Mouse (Mus musculus) frontal cortex, adult (tissue): ENCODE results near the gene Cd177.
"Not testable (repeated sequence)": the region's sequence is repeated elsewhere in the genome, so short reads cannot be mapped to it uniquely, and the experiment has no call there.

Source experiments
- ATAC-seq: cut with Nextera tagmentation; 2 replicates; pipeline ENCODE4 v1.9.2; 2017; ENCODE audit warnings: mild to moderate bottlenecking, moderate library complexity, mixed read lengths; ENCODE audit not compliant: low TSS enrichment

Cd177 gene

GRCm38 (mm10) chr7:24760211-24760610 lies at the start of gene Cd177:
Gene Cd177, minus strand, starts transcription at chr7:24760311.
- ATAC-seq: no peak

GRCm38 (mm10) chr7:24809041-24809440 lies 48.9 kb upstream of the Cd177 start:
- ATAC-seq: no peak

- ATAC-seq: no peak
These were observed 44.7 kb upstream of the Cd177 start for GRCm38 (mm10) chr7:24804826-24805225.

GRCm38 (mm10) chr7:24802149-24802767 lies 42.1 kb upstream of the Cd177 start:
- no peak for ATAC-seq

GRCm38 (mm10) chr7:24797918-24798317 lies 37.8 kb upstream of the Cd177 start:
- no peak for ATAC-seq

GRCm38 (mm10) chr7:24776918-24777317 lies 16.8 kb upstream of the Cd177 start, which contains the start of gene Ceacam10:
Gene Ceacam10, plus strand, starts transcription at chr7:24777206.
- ATAC-seq: not testable (repeated sequence)

- no peak for ATAC-seq
These were observed 16.0 kb upstream of the Cd177 start for GRCm38 (mm10) chr7:24776145-24776544.

GRCm38 (mm10) chr7:24773942-24774535 lies 13.9 kb upstream of the Cd177 start:
- no peak for ATAC-seq

- ATAC-seq: no peak
These were observed 11.2 kb upstream of the Cd177 start for GRCm38 (mm10) chr7:24771361-24771760.

- no peak for ATAC-seq
These were observed 2.5 kb upstream of the Cd177 start for GRCm38 (mm10) chr7:24762574-24762973.

GRCm38 (mm10) chr7:24761161-24761560 lies 1.1 kb upstream of the Cd177 start:
- ATAC-seq: no peak

GRCm38 (mm10) chr7:24758520-24758919 lies 1.6 kb downstream of the Cd177 start:
- ATAC-seq: no peak

- ATAC-seq: no peak
These were observed 6.6 kb downstream of the Cd177 start for GRCm38 (mm10) chr7:24753476-24753875.

GRCm38 (mm10) chr7:24751610-24752009 lies 8.5 kb downstream of the Cd177 start:
- ATAC-seq: no peak

GRCm38 (mm10) chr7:24750695-24751094 lies 9.4 kb downstream of the Cd177 start:
- no peak for ATAC-seq

GRCm38 (mm10) chr7:24735970-24736670 lies 24.0 kb downstream of the Cd177 start:
- ATAC-seq: no peak

GRCm38 (mm10) chr7:24726808-24727207 lies 33.3 kb downstream of the Cd177 start, which contains the start of gene Gm4763:
Gene Gm4763, minus strand, starts transcription at chr7:24726908.
- not testable (repeated sequence) for ATAC-seq

- no peak for ATAC-seq
These were observed 45.1 kb downstream of the Cd177 start for GRCm38 (mm10) chr7:24715039-24715438.

- no peak for ATAC-seq
These were observed 51.2 kb downstream of the Cd177 start, which contains the start of gene BC049730 for GRCm38 (mm10) chr7:24708832-24709292. Gene BC049730, plus strand, starts transcription at chr7:24709242.

GRCm38 (mm10) chr7:24702841-24703240 lies 57.3 kb downstream of the Cd177 start:
- not testable (repeated sequence) for ATAC-seq

GRCm38 (mm10) chr7:24697891-24698290 lies 62.2 kb downstream of the Cd177 start:
- not testable (repeated sequence) for ATAC-seq
